Mouse (Mus musculus): ENCODE measurements around the gene Acacb. TPM values are rescaled to one million over a fixed set of nuclear protein-coding genes. Genes with fewer than 3 reads are reported as not detected.

The Acacb gene
- total RNA-seq, 2 experiments from 2014 or later = 156 to 159 TPM

- intact Hi-C loops (cut with DNase I) = no loop called here
- peak; percentile 53 to 63 for DNase-seq
Observed at GRCm38 (mm10) chr5:114296693-114297631, 150.6 kb downstream of the Acacb start.

- peak in 1 of 2 experiments; percentile 45 for DNase-seq
- intact Hi-C loops (cut with DNase I) = no loop called here
Observed at GRCm38 (mm10) chr5:114298212-114298894, 152.0 kb downstream of the Acacb start.

GRCm38 (mm10) chr5:114299156-114299855 is 153.0 kb downstream of the Acacb start:
- intact Hi-C loops (cut with DNase I) = no loop called here
- DNase-seq = no peak

- intact Hi-C loops (cut with DNase I) = no loop called here
- DNase-seq = no peak
Observed at GRCm38 (mm10) chr5:114299883-114300610, 153.7 kb downstream of the Acacb start.

Other genes with a start within 250 kb of the Acacb start
- 10 to 100 TPM; 73.1 to 76.1 TPM for gene Coro1c, start 237.8 kb upstream of the Acacb start, total RNA-seq (2021)
- gene Ssh1, start 152.6 kb upstream of the Acacb start, total RNA-seq (2021) = 10 to 100 TPM; 18.6 to 20.3 TPM
- gene Dao, start 142.8 kb upstream of the Acacb start, total RNA-seq (2021) = not detected
- 10 to 100 TPM; 15.4 to 17.7 TPM for gene Usp30, start 81.1 kb upstream of the Acacb start, total RNA-seq (2021)
- not detected for gene Svop, start 55.0 kb upstream of the Acacb start, total RNA-seq (2021)
- gene Alkbh2, start 18.3 kb upstream of the Acacb start, total RNA-seq (2021) = 1 to 10 TPM; 2.6 to 3.0 TPM
- gene Ung, start 16.1 kb upstream of the Acacb start, total RNA-seq (2021) = 10 to 100 TPM; 22.7 to 24.1 TPM
- gene Foxn4, start 127.3 kb downstream of the Acacb start, total RNA-seq (2021) = not detected
- under 1 TPM in 1 of 2 experiments, not detected in 1; 0.29 TPM for gene Myo1h, start 142.6 kb downstream of the Acacb start, total RNA-seq (2021)
- gene Kctd10, start 234.0 kb downstream of the Acacb start, total RNA-seq (2021) = 10 to 100 TPM; 80.7 to 80.8 TPM
- 10 to 100 TPM; 68.1 to 70.7 TPM for gene Ube3b, start 234.1 kb downstream of the Acacb start, total RNA-seq (2021)

Data from heart, postnatal 10 days (tissue).